Mouse (Mus musculus): ENCODE measurements around the gene Agrp.

DNA sequence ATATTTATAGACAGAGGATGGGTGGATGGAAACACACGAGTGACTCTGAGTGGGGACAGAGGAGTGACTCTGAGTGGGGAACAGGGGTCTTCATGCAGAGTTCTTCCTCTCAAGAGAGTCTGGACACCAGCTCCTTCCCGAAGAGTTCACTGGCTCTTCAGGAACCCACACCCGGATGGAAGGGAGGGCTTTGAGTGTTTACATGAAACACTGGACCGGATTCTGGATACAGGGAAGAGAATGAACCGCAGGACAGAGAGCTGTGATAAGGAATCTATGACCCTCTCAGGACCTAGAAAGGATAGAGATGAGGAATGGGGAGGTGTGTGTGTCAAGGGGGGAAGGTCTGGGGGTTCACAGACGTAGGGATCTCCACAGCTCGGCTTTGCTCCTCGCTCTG lies 119.8 kb downstream of the Agrp start:
- TF ChIP-seq CTCF (IDR thresholded peaks at IDR 0.05) (no peak), EP300 (IDR thresholded peaks at IDR 0.05) (no peak)
